Mouse (Mus musculus): ENCODE data around the gene Flt1.
A peak's percentile ranks its signal among the peaks of the same experiment; 100 is the strongest.

Flt1 gene

DNA sequence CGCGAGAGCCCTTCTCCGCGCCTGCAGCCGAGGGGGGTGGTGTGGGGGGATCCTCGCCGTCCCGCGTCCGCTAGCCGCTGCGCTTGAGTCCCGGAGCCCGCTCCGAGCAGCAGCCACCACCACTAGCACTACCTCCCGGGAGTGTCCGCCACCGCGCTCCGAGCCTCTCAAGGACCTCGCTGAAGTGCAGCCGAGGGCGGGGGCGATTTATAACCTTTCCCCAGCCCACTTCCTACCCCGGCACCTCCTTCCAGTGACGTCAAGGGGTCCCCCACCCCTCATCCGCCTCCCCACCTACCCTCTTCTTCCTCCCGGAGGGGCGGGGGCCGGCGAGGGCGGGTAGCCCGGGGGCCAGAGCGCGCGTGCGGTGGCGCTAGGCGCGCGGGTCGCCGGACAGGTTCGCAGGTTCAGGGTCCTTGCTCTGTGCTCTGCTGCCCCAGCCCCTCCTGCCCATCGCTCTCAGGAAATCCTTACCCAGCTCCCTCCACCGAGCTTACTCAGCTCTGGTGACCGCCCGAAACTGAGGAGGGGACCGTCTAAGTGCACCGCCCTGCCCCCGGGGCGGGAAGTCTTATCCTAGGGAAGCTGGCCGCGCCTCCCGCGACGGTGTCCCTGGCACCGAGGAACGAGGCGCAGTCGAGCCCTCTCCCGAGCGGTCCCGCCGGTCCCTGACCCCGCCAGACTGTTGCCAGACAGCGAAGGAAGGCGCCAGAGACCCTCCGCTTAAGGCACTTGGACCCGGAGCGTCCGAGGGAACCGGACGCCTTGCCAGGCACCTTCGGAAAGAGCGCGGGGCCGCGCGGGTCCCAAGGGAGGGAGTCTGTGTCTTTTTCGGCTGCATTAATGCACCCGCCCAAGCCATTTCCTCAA lies at the start of gene Flt1:
Gene Flt1, minus strand, starts transcription at position 181 of the 870 bp plus-strand sequence.
- no peak for DNase-seq (ENCODE audit: low read depth, low spot score)

GRCm38 (mm10) chr5:147775222-147775621 lies 49.4 kb upstream of the Flt1 start:
- no peak for DNase-seq (ENCODE audit: low read depth, low spot score)

- DNase-seq (ENCODE audit: low read depth, low spot score): no peak
These were observed 44.1 kb upstream of the Flt1 start for GRCm38 (mm10) chr5:147769918-147770317.

DNA sequence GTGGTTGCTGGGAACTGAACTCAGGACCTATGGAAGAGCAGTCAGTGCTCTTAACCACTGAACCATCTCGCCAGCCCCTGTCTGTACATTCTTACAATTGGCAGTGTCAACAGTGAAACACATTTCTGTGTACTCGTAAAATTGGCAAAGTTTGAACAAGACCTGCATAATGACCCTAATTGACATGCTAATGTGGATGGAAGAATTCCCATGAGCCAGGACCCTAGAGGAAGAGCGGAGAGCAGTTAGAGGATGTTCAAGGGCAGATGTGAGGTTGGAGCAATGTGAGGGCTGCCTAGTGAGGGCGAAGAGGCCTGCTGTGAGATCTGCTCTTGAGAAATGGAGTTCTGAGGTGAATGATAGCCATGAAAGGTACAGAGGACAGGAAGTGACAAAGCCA lies 38.2 kb upstream of the Flt1 start:
- DNase-seq (ENCODE audit: low read depth, low spot score): no peak

GRCm38 (mm10) chr5:147761984-147762383 lies 36.2 kb upstream of the Flt1 start:
- no peak for DNase-seq (ENCODE audit: low read depth, low spot score)

GRCm38 (mm10) chr5:147761275-147761674 lies 35.5 kb upstream of the Flt1 start:
- no peak for DNase-seq (ENCODE audit: low read depth, low spot score)

DNA sequence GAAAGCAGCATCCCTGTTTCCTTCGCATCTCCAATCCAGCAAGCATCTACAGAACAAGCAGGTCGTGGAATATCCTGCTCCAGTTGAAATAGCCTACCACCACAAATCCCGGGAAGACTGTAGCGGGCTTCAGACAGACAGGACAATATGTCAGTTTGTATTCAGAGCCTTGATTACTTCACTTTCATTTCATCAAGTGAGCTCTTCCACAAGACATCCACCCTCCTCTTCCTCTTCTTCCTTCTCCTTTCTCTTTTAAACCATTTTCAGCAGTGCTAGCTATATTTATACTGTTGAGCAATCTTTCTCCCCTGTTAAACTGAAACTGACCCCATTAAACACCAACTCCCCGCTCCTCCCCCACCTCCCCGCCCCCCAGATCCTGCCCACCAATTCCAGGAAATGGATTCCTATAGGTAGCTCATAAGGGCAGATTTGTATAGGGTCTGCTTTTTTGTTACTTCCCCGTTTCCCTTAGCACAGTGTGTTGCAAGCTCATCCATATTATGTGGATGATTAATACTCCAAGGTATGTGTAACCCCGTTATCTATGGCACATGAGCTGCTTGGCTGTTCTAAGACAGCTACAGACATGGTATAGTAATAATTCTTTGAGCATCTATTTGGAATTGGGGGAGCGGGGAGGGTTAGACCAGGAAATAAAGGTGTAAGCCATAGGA lies 33.0 kb upstream of the Flt1 start:
- DNase-seq (ENCODE audit: low read depth, low spot score): no peak

- peak; percentile 35 for DNase-seq (ENCODE audit: low read depth, low spot score)
These were observed 32.2 kb upstream of the Flt1 start for GRCm38 (mm10) chr5:147757832-147758587.

GRCm38 (mm10) chr5:147752914-147753341 lies 27.1 kb upstream of the Flt1 start:
- DNase-seq (ENCODE audit: low read depth, low spot score): no peak

GRCm38 (mm10) chr5:147751673-147752130 lies 25.9 kb upstream of the Flt1 start:
- DNase-seq (ENCODE audit: low read depth, low spot score): no peak

DNA sequence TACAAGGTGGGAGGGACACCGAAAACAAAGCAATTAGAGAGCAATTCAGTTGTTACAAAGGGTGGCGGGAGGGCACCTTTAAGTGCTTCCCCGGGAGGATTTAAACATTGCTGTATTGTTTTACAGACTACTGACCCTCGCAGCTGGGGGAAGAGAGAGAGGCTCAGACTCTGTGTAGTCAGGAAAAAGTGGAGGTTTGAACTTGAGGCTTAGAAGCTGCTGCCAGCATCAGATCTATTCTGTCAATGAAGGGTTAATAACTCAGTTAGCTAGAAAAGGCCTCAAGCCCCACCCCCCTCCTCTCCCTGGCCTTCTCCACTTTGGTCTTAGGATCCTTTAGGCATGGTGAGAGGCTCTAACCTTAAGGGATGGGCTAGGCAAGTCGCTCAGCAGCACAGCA lies 24.2 kb upstream of the Flt1 start:
- DNase-seq (ENCODE audit: low read depth, low spot score): no peak

DNA sequence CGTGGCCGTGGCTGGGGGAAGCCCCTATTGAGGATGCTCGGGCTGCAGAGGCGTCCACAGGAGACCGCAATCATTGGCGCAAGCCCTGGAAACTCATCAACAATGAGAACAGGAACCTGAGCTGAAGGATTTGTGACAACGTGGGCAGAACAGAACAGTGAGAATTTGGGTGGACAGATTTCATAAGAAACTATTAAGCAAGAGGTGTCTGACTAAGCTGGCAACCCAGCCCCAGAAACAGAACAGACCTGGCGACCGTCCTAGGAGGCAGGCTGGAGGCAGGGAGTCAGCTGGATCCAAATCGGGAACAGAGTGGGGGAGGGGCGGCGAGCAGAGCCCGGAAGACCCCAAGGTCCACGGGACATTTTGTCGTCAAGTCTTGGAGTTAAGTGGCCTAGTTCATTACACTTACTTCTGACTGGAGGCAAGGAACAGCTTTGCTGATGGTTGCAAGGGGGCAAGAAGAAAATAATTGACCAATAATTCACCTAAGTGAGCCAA lies 22.3 kb upstream of the Flt1 start:
- DNase-seq (ENCODE audit: low read depth, low spot score): no peak

- no peak for DNase-seq (ENCODE audit: low read depth, low spot score)
These were observed 19.3 kb upstream of the Flt1 start for GRCm38 (mm10) chr5:147744900-147745653.

DNA sequence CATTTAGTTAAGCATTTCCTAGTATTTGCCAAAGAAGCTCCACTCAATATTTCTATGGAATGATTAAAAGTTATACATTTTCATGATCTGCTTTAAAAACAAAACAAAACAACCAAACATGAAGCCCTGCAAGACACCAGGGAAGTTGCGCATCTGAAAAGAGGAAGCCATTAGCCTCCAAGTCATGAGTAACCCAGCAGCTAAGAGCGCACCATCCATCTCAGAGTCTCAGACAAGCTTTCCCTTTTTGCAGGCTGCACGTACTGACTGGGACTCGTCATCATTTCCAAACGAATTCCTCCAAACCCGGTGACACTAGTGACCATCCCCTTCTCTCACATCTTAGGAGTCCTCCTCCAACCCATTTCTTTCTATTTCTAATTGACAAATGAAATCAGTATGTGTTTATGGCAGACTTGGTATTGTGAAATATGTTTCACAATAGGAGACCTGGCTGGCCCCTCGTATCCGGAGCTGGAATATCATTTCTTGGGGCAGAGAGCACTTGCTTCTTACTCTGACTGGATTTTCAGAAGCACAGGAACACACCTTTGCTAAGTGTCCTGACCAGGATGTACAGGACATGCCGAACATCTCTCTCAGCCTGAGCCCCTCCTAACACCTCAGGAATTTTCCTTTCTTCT lies 16.8 kb upstream of the Flt1 start:
- no peak for DNase-seq (ENCODE audit: low read depth, low spot score)

GRCm38 (mm10) chr5:147736766-147737280 lies 11.0 kb upstream of the Flt1 start:
- no peak for DNase-seq (ENCODE audit: low read depth, low spot score)

GRCm38 (mm10) chr5:147733682-147734081 lies 7.9 kb upstream of the Flt1 start:
- peak; percentile 60 for DNase-seq (ENCODE audit: low read depth, low spot score)

DNA sequence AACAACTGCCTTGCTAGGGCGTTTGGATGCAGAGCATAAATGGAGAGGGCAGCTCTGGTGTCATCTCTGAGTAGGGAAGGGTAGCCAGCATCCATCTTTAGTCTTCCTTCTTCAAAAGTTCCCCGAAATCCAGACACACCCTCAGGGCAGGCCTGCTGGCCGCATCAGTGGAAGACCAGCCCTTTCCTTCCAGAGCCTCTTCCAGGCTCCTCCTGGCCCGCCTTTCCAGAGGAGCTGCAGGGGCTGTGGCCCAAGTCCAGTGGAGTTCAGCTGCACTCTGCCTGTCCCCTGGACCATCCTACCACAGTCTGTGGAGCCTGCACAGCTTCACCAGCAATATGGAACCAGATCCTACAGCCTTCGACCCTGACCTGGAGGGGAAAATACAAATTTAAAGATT lies 7.1 kb upstream of the Flt1 start:
- DNase-seq (ENCODE audit: low read depth, low spot score): no peak

DNA sequence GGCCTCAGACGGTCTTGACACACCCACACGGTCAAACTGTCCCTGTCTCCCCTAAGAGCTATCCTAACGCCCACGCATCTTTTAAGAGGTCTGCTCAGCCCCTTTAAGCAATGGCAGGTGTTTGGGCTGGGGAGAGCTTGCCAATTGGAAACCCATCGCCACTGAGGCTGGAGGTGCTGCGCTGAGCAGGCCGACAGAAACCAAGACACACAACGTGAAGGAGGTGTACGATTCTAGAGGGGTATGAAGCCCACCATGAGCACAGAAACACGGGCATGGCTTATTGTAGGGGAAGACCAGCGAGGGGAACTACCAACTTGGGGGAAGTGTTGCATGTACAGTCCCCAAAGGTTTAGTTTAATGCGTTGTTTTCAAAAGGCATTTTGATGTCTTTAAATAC lies 1.7 kb upstream of the Flt1 start:
- DNase-seq (ENCODE audit: low read depth, low spot score): no peak

GRCm38 (mm10) chr5:147726701-147727393 lies 1.0 kb upstream of the Flt1 start:
- DNase-seq (ENCODE audit: low read depth, low spot score): no peak
